Mouse (Mus musculus) skeletal muscle tissue, adult 2 months (tissue): Measurements from ENCODE around the gene Slc25a16.
"Not testable (repeated sequence)": the region's sequence is repeated elsewhere in the genome, so short reads cannot be mapped to it uniquely, and the experiment has no call there.

Experiments used
- DNase-seq: peaks from one replicate; pipeline ENCODE4 v3.0.0-alpha.2; 2012; ENCODE audit warnings: low read depth, low spot score

The Slc25a16 gene

DNA sequence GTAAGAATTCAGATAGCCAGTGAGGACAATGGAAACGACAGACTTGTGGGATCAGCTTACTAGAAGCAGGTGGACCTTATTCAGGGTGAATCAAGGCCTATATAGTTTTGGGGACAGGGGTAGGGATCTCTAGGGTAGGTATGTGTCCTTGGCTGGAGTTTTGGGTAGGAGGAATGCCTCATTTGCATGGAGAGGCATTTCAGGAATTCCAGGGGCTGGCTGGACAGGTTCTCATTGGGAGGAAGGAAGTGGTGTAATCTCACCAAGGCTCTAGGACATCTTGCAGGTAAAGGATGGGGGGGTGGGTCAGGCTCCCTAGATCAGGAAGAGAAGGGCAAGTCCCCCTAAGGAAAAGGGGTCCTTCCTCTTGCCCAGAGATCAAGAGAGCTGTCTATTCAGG is 17.6 kb upstream of the Slc25a16 start:
- DNase-seq: no peak

DNA sequence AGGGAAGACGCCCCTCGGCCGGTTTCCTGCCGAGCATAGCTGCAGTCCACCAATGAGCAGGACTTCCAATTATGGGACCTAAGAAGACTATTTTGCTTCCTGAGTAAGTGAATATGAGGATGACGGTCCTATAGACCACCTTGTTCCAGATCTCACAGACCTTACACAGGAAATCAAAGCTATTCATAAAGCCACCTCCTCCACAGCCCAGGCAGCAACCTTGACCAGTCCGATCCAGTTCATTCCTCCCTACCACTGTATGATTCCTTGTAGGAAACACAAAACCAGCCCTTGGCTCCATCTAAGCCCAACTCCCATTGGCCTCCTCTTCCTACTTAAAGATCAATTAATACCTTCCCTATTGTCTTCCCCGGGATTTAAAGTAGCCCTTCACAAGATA is 14.1 kb upstream of the Slc25a16 start:
- no peak for DNase-seq

DNA sequence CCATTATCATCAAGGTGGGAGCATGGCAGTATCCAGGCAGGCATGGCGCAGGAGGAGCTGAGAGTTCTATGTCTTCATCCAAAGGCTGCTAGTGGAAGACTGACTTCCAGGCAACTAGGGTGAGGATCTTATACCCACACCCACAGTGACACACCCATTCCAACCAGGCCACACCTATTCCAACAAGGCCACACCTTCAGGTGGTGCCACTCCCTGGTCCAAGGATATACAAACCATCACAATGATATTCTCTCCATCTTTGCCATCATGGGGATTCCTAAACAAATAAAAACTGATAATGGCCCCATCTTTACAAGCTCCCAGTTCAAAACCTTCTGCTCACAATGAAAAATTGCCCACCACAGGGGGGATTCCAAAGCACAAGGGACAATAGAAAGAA is 11.5 kb upstream of the Slc25a16 start, which contains the start of gene Tet1:
Gene Tet1 (minus strand): TSS at position 101 of the 400 bp plus-strand sequence.
- not testable (repeated sequence) for DNase-seq

DNA sequence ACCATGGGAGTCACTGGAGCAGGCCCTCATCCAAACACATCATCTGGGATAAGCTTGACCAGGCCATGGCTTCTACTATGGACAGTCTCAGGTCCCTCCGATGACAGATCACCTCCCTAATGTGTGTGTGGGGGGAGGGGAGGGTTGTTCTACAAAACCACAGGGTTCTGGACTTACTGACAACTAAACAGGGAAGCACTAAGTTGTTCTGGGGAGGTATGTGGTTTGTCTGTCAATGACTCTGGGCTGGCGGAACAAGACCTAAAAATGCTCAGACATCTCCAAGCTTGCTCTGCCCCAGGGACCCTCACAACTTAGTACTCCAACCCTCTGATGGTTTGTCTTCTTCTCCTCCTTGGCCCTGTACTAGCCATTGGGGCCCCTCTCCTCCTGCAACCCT is 9.3 kb upstream of the Slc25a16 start:
- DNase-seq: no peak

GRCm38 (mm10) chr10:62918985-62919384 is 1.4 kb upstream of the Slc25a16 start:
- DNase-seq: no peak

DNA sequence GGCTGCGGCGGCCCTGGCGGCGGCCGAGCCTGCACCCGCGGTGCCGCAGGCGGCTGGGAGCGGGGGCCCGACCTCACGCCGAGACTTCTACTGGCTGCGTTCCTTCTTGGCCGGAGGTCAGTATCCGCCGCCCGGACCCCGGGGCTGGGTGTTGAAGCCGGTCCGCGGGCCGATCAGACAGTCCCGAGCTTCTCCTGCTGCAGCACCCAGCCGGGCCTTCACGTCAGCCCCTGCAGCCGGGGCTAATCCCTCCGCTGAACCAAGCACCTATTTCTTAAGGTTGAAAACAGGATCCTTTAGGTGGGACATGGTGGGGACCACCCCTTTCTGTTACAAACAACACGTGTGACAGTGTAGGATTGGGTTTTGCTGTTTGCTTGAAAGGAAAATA is 328 bp downstream of the Slc25a16 start:
- DNase-seq: no peak

DNA sequence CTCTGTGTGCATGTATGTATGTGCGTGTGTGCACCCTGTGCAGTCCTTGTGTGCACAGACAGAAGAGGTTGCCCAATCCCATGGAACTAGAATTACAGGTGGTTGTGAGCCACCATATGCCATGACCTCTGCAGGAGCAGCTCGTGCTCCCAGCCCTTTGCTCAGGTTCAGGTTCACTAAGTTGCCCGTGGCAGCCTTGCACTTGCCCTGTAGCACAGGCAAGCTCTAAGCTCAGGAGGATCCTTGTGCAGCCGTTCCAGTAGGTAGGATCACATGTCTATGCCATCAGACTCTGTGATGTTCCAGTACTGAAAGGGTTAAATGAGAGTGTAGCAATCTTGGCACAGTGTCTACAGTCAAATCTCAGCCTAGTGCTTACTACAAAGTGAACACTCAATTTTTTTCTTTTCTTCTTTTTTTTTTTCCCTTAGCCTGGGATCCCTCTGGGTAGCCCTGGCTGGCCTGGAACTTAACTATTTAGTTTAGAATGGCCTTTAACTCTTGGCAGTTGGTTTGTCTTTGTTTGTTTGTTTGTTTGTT is 3.7 kb downstream of the Slc25a16 start:
- no peak for DNase-seq

DNA sequence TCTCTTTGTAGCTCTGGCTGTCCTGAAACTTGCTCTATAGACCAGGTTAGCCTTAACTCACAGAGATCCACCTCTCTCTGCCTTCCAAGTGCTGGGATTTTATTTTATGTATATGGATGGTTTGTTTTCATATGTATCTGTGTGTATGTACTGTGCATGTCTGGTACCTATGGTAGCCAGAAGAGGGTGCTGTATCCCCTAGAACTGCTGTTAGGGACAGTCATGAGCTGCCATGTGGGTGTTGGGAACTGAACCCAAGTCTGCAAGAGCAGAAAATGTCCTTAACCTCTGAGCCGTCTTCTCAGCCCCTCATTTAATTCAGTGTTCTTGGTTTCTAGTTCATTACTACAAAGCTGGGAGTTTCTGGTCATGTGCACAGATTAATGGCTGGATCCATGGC is 11.9 kb downstream of the Slc25a16 start:
- DNase-seq: no peak

DNA sequence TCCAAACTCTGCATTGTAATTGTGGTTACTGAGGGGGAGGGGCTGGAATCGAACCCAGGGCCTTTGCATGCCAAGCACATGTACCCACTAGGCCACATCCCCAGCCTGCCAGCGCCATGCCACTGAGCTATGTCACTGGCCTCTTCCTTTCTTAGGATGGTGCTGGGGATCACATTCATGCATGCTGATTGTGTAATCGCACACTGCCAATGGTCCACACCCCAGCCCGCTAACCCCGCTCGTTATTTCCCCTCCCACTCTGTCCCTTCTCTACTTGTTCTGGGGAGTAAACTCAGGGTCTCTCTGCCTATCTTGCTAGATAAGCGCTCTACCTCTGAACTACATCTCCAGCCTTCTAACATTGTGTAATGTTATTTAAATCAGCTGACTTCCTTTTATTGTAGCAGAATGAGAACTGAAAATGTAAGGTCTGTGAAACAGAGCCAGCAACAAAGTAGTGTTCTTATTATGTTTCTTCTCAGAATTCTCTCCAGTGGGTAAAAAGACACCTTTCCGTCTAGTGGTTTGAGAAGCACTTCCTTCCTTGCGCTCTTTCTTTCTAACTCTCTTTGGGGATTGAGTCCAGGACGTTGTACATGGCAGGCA is 24.6 kb downstream of the Slc25a16 start:
- DNase-seq: no peak

- DNase-seq: peak; percentile 75
These were observed 26.5 kb downstream of the Slc25a16 start, which contains the start of gene Dna2 for GRCm38 (mm10) chr10:62946738-62947471. Gene Dna2, plus strand, starts transcription at chr10:62947026.

DNA sequence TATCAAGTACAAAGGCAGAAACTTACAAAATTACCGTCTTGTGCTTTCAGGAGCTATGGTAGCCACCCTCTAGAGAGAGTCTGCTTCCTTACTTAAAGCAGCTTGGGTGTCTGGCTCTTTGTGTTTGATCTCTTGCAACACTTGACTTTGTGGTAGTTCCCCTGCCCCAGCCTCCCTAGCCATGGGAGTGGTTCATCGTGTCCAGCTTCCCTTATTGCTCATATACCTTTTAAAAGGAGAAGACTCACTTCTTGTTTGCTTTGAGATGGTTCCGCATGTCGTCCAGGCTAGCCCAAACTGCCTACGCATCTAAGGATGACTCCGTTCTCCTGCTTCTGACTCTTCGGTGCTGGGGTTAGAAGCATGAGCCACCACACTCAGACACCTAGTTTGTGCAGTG is 28.1 kb downstream of the Slc25a16 start:
- DNase-seq: no peak

DNA sequence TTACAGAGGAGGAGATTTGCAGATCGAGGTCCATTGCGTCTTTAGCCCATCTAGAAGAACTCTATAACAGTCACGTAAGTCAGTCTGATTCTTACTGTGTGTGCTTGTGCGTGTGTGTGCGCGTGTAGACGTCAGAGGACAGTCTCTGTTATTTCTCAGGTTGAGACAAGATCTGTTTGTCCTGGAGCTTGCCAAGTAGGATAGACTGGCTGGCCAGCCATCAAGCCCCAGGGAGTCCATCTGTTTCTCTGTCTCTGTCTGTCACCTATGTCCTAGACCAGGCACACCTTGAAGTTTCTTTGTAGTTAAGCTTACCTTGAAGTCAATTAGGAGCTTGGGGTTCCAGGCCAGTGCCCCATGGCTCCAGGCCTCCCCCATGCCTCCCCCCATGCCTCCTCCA is 43.5 kb downstream of the Slc25a16 start:
- DNase-seq: no peak

DNA sequence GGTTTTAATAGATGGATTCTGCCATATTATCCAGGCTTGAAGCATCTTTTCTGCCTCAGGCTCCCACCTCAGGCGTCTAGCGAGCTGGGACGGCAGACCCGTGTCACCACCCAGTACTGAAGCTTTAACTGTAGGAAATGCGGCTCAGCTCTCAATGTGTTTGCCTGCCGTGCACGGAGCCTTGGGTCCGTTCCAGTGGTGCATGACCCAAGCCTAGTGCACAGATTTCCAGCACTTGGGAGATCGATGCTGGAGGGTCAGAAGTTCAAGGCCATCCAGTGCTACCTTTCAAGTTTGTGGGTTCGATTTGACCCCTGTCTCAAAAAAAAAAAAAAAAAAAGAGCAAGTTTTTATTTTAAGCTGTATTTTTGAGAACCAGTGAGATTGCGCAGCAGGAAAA is 45.4 kb downstream of the Slc25a16 start:
- no peak for DNase-seq

DNA sequence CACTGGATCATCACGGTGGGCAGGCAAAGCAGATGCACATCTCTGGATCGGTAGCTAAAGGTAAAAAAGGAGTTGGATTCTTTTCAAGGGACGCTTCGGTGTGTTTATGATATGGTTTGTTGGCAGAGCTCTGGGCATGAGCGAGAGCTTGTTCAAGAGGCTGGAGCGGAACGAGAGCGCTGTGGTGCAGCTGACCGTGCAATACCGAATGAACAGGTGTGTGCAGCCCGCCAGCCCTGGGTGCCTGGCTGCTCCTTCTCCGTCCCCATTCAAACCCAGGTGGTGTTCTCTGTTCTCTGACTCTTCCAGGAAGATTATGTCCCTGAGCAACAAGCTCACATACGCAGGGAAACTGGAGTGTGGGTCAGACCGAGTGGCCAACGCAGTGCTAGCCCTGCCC is 45.9 kb downstream of the Slc25a16 start:
- no peak for DNase-seq

DNA sequence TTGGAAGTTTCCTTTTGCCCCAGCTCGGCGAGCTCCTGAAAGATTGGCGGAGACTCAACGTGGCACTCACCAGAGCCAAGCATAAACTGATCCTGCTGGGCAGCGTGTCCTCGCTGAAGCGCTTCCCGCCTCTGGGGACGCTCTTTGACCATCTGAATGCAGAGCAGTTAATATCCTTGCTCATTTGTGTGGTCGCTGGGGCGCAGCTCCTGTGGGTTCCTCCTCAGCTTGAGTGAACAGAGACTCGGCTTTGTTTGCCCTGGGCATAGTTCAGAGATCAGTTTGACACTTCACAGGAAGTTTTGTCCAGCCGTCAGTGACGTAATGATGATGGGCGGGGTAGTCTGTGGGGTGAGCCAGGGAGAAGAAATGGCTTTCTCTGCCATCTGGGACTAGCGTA is 51.4 kb downstream of the Slc25a16 start:
- no peak for DNase-seq

DNA sequence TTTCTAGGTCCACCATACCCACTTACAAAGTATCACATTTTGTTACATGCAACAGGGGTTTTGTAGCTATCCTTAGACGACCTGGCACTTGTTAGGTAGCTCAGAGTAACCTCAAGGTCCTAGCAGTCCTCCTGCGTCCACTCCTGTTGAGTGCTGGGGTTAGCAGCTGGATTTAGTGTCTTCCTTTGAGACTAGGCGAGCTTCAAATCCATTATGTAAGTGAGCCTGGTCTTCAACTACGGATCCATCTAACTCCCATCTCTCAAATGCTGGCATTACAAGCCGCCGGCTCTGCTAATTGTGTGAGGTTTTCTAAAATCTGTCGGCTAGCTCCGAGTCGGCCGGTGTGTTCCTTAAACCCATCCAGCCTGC is 59.2 kb downstream of the Slc25a16 start:
- no peak for DNase-seq

GRCm38 (mm10) chr10:62980039-62980954 is 59.9 kb downstream of the Slc25a16 start, which contains the start of gene Rufy2:
Gene Rufy2, plus strand, starts transcription at chr10:62980223.
- DNase-seq: peak; percentile 70

DNA sequence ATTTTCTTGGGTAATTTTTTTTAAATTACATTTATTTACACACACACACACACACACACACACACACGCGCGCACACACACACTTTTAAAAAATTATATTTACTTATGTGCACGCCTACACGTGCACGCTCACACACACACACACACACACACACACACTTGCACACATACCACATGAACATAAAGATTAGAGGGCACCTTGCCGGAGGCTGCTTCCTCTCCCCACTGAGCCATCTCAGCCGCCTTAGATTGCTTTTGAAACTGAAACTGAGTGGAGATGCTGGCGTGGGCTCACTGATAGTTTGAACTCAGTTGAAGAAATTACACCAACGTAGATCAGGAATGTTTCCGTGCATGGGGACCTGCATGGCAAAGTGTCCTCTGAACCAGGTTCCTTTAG is 63.6 kb downstream of the Slc25a16 start:
- DNase-seq: no peak

DNA sequence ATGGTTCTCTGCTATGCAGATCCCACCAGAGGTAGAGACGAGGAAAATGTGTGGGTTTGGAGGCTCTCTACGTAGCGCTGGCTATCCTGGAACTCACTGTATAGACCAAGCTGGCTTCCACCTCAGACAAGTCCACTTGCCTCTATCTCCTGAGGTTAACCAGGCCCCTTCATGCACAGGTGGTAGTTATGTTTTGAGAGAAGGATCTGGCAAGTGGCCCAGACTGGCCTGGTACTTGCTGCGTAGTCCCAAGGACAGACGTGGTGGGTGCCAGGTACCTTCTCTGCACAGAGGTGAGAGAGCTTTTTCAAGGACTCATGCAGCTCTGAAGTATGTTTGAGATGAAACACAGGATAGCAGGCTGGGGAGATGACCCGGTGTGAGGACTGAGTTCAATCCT is 64.1 kb downstream of the Slc25a16 start:
- no peak for DNase-seq

GRCm38 (mm10) chr10:62987341-62987740 is 66.9 kb downstream of the Slc25a16 start:
- DNase-seq: no peak

DNA sequence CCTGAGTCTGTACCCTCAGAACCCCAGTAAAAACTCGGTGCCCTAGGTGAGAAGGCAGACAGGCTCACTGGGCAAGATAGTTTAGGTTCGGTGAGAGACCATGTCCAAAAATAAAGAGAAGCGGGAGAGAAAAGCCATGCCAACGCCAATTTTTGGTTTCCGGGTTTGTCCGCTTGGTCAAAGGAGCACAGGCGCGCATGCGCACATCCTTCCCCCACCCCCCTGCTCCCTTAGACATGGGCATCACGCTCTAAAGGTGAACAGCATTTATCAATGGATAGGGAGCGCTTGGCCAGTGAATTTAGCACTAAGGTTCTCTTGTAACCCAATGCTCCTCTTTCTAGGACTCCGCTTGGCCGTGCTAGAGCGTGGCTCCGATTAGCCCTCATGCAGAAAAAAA is 70.2 kb downstream of the Slc25a16 start:
- DNase-seq: no peak

DNA sequence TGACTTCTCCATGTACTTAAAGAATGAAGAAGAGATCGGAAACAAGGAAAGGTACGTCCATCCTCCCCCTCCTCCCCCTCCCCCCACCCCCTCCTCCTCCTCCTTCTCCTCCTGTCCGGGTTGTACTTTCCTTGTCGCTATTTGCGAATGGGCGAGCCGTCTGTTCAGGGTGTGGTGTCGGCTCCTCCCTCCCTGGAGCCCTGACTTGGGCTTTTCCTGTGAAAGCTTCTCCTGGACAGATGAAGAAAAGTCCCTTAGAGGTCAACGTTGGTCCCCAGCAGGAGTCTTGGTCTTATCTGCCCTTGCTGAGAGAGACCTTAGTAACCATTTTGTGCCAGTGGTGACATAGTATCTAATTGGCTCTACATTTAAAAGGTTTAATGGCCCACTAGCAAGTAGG is 73.6 kb downstream of the Slc25a16 start:
- no peak for DNase-seq
